Mouse (Mus musculus) urinary bladder, postnatal 10 days (tissue): ENCODE measurements around the gene Dhdds.

Experiments
- DNase-seq: peaks from one replicate; pipeline ENCODE4 v3.0.0; 2022; ENCODE audit warnings: low spot score

The Dhdds gene

DNA sequence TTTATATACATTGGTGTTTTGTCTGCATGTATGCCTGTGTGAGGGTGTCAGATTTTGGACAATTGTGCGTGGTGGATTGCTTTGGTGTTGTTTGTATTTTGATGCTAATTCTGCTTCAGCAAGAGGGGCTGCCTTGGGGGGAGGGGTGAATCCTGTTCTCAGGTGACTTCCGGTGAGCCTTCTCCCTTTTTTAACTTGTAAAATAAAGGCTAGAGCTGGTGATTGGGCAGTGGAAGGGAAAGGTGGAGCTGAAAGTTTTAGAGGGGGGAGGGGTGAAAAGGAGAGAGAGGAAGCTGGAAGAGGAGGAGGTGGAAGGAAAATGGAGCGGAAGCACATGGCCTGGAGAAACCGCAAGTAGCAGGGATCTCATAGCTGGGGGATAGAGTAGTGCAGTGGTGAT lies 44.4 kb downstream of the Dhdds start:
- no peak for DNase-seq

DNA sequence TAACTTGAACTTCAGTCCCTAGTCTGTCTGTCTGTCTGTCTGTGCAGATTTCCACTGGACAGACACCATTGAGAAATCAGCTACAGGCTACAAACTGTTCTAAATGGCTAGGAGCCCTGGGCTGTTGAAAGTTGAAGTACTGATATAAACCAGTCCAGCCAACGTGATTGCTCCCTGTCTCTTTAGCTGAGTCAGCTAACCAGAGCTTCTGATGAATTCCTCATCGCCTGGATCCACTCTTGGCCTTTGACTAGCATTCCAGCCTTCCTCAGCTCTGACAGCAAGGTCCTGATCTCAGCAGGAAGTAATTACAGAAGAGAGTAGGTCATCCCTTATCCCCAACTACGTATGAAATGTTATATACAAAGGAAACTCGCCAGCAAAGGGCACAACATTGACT lies 54.0 kb downstream of the Dhdds start:
- no peak for DNase-seq

DNA sequence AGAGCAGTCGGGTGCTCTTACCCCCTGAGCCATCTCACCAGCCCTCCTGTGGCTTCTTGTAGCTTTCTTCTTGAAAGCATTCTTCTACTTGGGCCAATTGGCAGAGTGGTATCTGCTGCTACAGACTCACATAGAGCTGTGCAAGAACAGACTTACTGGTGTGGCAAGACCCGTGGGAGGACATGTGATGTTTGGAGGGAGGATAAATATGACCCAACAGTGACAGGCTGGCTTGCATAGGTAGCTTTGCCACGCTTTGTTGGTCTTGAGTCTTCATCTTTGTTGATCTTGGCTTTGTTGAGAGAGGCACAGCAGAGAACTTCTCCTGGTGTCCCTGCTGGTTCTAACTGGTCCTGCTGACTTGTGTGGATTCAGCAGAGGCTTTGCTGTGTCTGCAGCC lies 56.9 kb downstream of the Dhdds start:
- no peak for DNase-seq

DNA sequence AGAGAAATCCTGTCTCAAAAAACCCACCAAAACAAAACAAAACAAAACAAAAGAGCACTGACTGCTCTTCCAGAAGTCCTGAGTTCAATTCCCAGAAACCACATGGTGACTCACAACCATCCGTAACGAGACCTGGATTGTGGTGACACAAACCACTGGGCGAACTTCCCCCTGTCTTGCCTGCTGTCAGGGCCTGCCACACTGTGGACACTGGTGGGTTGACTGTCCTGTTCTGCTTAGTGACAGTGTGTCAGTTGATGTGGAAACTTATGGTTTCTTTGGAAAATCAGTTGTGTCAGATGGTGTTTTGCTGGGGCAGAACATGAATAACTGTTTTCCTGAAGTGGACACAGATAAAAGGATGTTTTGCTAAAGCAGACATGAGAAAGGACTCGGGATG lies 58.0 kb downstream of the Dhdds start:
- no peak for DNase-seq

GRCm38 (mm10) chr4:133941576-133941975 lies 59.1 kb downstream of the Dhdds start:
- no peak for DNase-seq

GRCm38 (mm10) chr4:133940386-133941260 lies 60.1 kb downstream of the Dhdds start:
- no peak for DNase-seq

- DNase-seq = no peak
Measured at GRCm38 (mm10) chr4:133938077-133938476, 62.6 kb downstream of the Dhdds start.

- DNase-seq = no peak
Measured at GRCm38 (mm10) chr4:133931785-133932184, 68.9 kb downstream of the Dhdds start.

GRCm38 (mm10) chr4:133931349-133931748 lies 69.4 kb downstream of the Dhdds start:
- DNase-seq = no peak

DNA sequence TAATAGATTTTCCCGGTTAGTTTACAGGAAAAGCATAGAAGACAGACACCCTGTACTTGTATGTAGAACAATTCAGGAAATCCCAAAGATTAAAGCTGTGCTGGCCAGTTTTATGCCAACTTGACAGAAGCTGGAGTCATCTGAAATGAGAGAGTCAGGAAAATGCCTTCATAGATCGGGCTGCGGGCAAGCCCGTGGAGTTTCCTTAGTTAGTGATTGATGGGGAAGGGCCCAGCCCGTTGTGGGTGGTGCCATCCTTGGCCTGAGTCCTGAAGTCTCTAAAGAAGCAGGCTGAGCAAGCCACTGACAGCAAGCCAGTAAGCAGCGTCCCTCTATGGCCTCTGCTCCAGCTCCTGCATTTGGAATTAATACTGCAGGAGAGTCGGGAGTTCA lies 71.4 kb downstream of the Dhdds start:
- no peak for DNase-seq

DNA sequence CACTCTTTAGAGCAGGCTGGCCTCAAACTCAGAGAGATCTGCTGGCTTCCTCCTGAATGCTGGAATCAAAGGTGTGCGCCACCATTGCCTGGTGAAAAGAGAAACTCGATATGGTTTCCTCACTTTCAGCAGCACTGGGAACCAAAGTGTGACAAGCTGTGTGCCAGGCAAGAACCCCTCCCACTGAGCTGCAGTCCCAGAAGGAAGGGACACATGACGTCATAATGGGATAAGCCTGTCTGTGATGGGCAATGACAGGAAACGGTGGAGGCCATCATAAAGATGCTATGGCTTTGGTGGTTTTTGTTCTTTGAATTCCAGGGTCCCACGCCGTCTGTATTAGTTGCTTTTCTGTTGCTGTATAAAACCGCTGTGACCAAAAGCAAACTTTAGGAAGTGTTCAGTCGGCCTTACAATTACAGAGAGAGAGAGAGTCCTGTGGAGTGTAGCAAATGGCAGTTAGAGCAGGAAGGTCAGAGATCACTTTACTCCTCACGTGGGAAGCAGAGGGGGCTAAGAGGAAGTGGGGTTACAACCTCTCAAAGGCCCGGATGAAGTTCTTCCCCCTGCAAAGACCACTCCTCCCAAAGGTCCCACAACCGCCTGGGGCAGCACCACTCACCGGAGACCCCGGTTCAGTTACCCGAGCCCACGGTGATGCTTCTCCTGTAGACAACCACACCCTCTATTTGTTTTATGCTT lies 72.0 kb downstream of the Dhdds start:
- DNase-seq = no peak

DNA sequence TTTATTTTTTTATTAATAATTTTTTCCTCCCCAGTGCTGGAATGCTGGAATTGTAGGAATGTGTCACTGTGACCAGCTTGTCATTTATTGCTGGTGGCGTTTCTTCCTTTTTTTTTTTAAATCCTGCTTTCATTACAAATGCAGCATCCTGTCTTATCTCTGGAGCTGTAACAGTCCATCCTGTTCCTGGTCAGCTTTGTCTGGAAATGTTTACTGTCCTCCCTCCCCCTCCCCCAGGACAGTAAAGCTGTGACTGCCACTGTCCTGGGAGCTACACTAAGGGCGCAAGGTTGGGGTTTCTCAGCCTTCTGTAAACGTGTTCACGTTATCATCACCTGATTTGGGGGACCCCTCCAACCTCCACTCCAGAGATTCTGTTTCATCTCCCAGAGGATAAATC lies 75.5 kb downstream of the Dhdds start:
- no peak for DNase-seq

- no peak for DNase-seq
Measured at GRCm38 (mm10) chr4:133923743-133924142, 77.0 kb downstream of the Dhdds start.
